Mouse (Mus musculus) forebrain, embryonic 16.5 days (tissue): ENCODE measurements around the gene Ckap4. TPM values are rescaled to one million over a fixed set of nuclear protein-coding genes. Genes with fewer than 3 reads are reported as not detected.

Experiments
- ATAC-seq: fragments of 200-750 bp; cut with Nextera tagmentation; 2 replicates; pipeline ENCODE4 v1.8.0; 2017; ENCODE audit warnings: mild to moderate bottlenecking, moderate library complexity
- H3K27ac ChIP-seq: fragments of 300-500 bp; sonication (generic); 2 replicates; pipeline ENCODE4 v1.5.1; 2014; ENCODE audit warnings: low read length, control low read depth
- H3K27me3 ChIP-seq: fragments of 300-500 bp; sonication (generic); replicated peaks from 2 replicates; pipeline ENCODE4 v1.6.1; 2014; ENCODE audit warnings: low read length; ENCODE audit not compliant: control insufficient read depth, insufficient read depth
- H3K36me3 ChIP-seq: fragments of 300-500 bp; sonication (generic); 2 replicates; pipeline ENCODE4 v1.6.1; 2014; ENCODE audit not compliant: control insufficient read depth, insufficient read depth
- H3K4me1 ChIP-seq: fragments of 300-500 bp; sonication (generic); replicated peaks from 2 replicates; pipeline ENCODE4 v1.6.1; 2014; ENCODE audit warnings: low read length; ENCODE audit not compliant: control insufficient read depth, insufficient read depth
- H3K4me2 ChIP-seq: fragments of 300-500 bp; sonication (generic); 2 replicates; pipeline ENCODE4 v1.6.1; 2014; ENCODE audit warnings: mild to moderate bottlenecking, low read length, control low read depth
- H3K4me3 ChIP-seq: fragments of 300-500 bp; sonication (generic); replicated peaks from 2 replicates; pipeline ENCODE4 v1.5.1; 2014; ENCODE audit warnings: mild to moderate bottlenecking, low read length, control low read depth
- H3K9ac ChIP-seq: fragments of 300-500 bp; sonication (generic); replicated peaks from 2 replicates; pipeline ENCODE4 v1.6.1; 2014; ENCODE audit warnings: low read depth, low read length, control low read depth
- H3K9me3 ChIP-seq: fragments of 300-500 bp; sonication (generic); 2 replicates; pipeline ENCODE4 v1.6.1; 2016; ENCODE audit warnings: low read length; ENCODE audit not compliant: control insufficient read depth
- WGBS: fragments of 180-500 bp; shearing (Covaris S2); extraction: QIAGEN DNeasy Blood & Tissue Kit; methylation state at CpG from one replicate; pipeline ENCODE4 v1.1.7; 2014; 5-methylcytosine and 5-hydroxymethylcytosine counted together
- polyA plus RNA-seq: library from polyadenylated mRNA; unstranded; fragments of >200 nt; fragmentation: Nextera tagmentation; extraction: Ambion mirVana; gene quantifications from 2 replicates; pipeline ENCODE4 v1.2.1, GENCODE M21; 2015

Ckap4 gene
- polyA plus RNA-seq, 1 experiment from 2014 or later = 37.5 TPM

- Histone ChIP-seq H3K9me3 (no peaks in the 10 kb centered on the region), H3K9ac (no peak overlapping the region), H3K4me1 (peaks cover 29% of the 10 kb centered on the region), H3K4me3 (no peak overlapping the region), H3K36me3 (no peaks in the 10 kb centered on the region), H3K4me2 (no peak overlapping the region), H3K27ac (no peak overlapping the region), H3K27me3 (no peaks in the 10 kb centered on the region)
- whole genome bisulfite sequencing = 65% methylated on average over 5 of the region's 5 CpGs
- no peak for ATAC-seq
Observed at GRCm38 (mm10) chr10:84535458-84535857, 1.6 kb upstream of the Ckap4 start.

GRCm38 (mm10) chr10:84532911-84533882 lies 665 bp downstream of the Ckap4 start:
- H3K9ac ChIP-seq = peak overlapping the region; percentile 76
- no peaks in the 10 kb centered on the region for H3K9me3 ChIP-seq
- peak overlapping the region; percentile 67 for H3K4me2 ChIP-seq
- ATAC-seq = peak; percentile 54
- H3K27ac ChIP-seq = peak overlapping the region; percentile 62
- peaks cover 2% of the 10 kb centered on the region; the same call in 1 of the 2 replicates for H3K36me3 ChIP-seq
- no peaks in the 10 kb centered on the region for H3K27me3 ChIP-seq
- H3K4me3 ChIP-seq = peak overlapping the region; percentile 53
- H3K4me1 ChIP-seq = peaks cover 37% of the 10 kb centered on the region
- under 1% methylated on average over 68 of the region's 72 CpGs for WGBS

- H3K9ac ChIP-seq = no peak overlapping the region
- WGBS = 66% methylated on average over 16 of the region's 16 CpGs
- H3K4me1 ChIP-seq = peaks cover 37% of the 10 kb centered on the region
- peak overlapping the region; percentile 67 for H3K4me2 ChIP-seq
- H3K4me3 ChIP-seq = peak overlapping the region; percentile 53
- no peak overlapping the region for H3K27ac ChIP-seq
- no peaks in the 10 kb centered on the region for H3K27me3 ChIP-seq
- no peak for ATAC-seq
- H3K9me3 ChIP-seq = no peaks in the 10 kb centered on the region
- peaks cover 9% of the 10 kb centered on the region; the same call in 1 of the 2 replicates for H3K36me3 ChIP-seq
Observed at GRCm38 (mm10) chr10:84532191-84532889, 1.5 kb downstream of the Ckap4 start.

- Histone ChIP-seq H3K9me3 (no peaks in the 10 kb centered on the region), H3K4me3 (no peak overlapping the region), H3K4me2 (peak overlapping the region; percentile 67), H3K4me1 (peaks cover 37% of the 10 kb centered on the region), H3K27me3 (no peaks in the 10 kb centered on the region), H3K36me3 (peaks cover 13% of the 10 kb centered on the region; the same call in 1 of the 2 replicates), H3K27ac (no peak overlapping the region), H3K9ac (no peak overlapping the region)
- WGBS = 70% methylated on average over 4 of the region's 4 CpGs
- no peak for ATAC-seq
Observed at GRCm38 (mm10) chr10:84531576-84531975, 2.3 kb downstream of the Ckap4 start.

GRCm38 (mm10) chr10:84530388-84530787 lies 3.5 kb downstream of the Ckap4 start:
- no peak overlapping the region for H3K4me2 ChIP-seq
- peaks cover 16% of the 10 kb centered on the region; the same call in 1 of the 2 replicates for H3K36me3 ChIP-seq
- H3K9ac ChIP-seq = no peak overlapping the region
- no peak overlapping the region for H3K27ac ChIP-seq
- 92% methylated on average over 8 of the region's 8 CpGs for WGBS
- ATAC-seq = no peak
- no peak overlapping the region for H3K4me3 ChIP-seq
- no peaks in the 10 kb centered on the region for H3K27me3 ChIP-seq
- H3K4me1 ChIP-seq = peaks cover 37% of the 10 kb centered on the region
- no peaks in the 10 kb centered on the region for H3K9me3 ChIP-seq

- 83% methylated on average over 12 of the region's 12 CpGs for WGBS
- no peak overlapping the region for H3K27ac ChIP-seq
- peaks cover 16% of the 10 kb centered on the region; the same call in 1 of the 2 replicates for H3K36me3 ChIP-seq
- ATAC-seq = no peak
- H3K4me2 ChIP-seq = no peak overlapping the region
- no peak overlapping the region for H3K9ac ChIP-seq
- H3K4me1 ChIP-seq = peaks cover 30% of the 10 kb centered on the region
- no peaks in the 10 kb centered on the region for H3K9me3 ChIP-seq
- H3K27me3 ChIP-seq = no peaks in the 10 kb centered on the region
- H3K4me3 ChIP-seq = no peak overlapping the region
Observed at GRCm38 (mm10) chr10:84527631-84528030, 6.2 kb downstream of the Ckap4 start.

- WGBS = 79% methylated on average over 5 of the region's 5 CpGs
- Histone ChIP-seq H3K9ac (no peak overlapping the region), H3K27me3 (no peaks in the 10 kb centered on the region), H3K4me3 (no peak overlapping the region), H3K27ac (no peak overlapping the region), H3K4me2 (no peak overlapping the region), H3K4me1 (peaks cover 24% of the 10 kb centered on the region), H3K9me3 (no peaks in the 10 kb centered on the region), H3K36me3 (peaks cover 16% of the 10 kb centered on the region; the same call in 1 of the 2 replicates)
- ATAC-seq = no peak
Observed at GRCm38 (mm10) chr10:84527070-84527469, 6.8 kb downstream of the Ckap4 start.

- peaks cover 18% of the 10 kb centered on the region for H3K4me1 ChIP-seq
- no peaks in the 10 kb centered on the region for H3K27me3 ChIP-seq
- no peak overlapping the region for H3K9ac ChIP-seq
- no peak overlapping the region for H3K4me3 ChIP-seq
- no peak overlapping the region for H3K4me2 ChIP-seq
- peaks cover 16% of the 10 kb centered on the region; the same call in 1 of the 2 replicates for H3K36me3 ChIP-seq
- H3K9me3 ChIP-seq = no peaks in the 10 kb centered on the region
- no peak overlapping the region for H3K27ac ChIP-seq
- ATAC-seq = no peak
- WGBS = 66% methylated on average over 10 of the region's 10 CpGs
Observed at GRCm38 (mm10) chr10:84526488-84526887, 7.4 kb downstream of the Ckap4 start.

- Histone ChIP-seq H3K27me3 (no peaks in the 10 kb centered on the region), H3K4me2 (no peak overlapping the region), H3K9me3 (no peaks in the 10 kb centered on the region), H3K4me3 (no peak overlapping the region), H3K27ac (no peak overlapping the region), H3K4me1 (no peaks in the 10 kb centered on the region), H3K36me3 (peaks cover 16% of the 10 kb centered on the region; the same call in 1 of the 2 replicates), H3K9ac (no peak overlapping the region)
- 59% methylated on average over 10 of the region's 10 CpGs for WGBS
- no peak for ATAC-seq
Observed at GRCm38 (mm10) chr10:84523682-84524081, 10.2 kb downstream of the Ckap4 start.
